Mouse (Mus musculus) left cerebral cortex, postnatal 25 days (tissue): Measurements from ENCODE around the gene Ptpre. TPM values are rescaled to one million over a fixed set of nuclear protein-coding genes. Genes with fewer than 3 reads are reported as not detected.
"Not testable (repeated sequence)": the region's sequence is repeated elsewhere in the genome, so short reads cannot be mapped to it uniquely, and the experiment has no call there.

Source experiments
- DNase-seq, 2 experiments: peaks; one replicate each; pipeline ENCODE4 v3.0.0; 2022; ENCODE audit warnings: low spot score in 2 of 2, mixed read lengths in 1 of 2
- intact Hi-C: fragments of 180-260 bp; cut with DNase I; formaldehyde crosslinking; loops from one replicate; pipeline ENCODE4 v1.15.1; 2025
- total RNA-seq, 2 experiments: library from RNA; stranded (reverse); gene quantifications; 2 replicates each; pipeline ENCODE4 v1.2.3; 2021

Ptpre gene
- total RNA-seq, result 10 to 100 TPM; 24.9 to 27.3 TPM

DNA sequence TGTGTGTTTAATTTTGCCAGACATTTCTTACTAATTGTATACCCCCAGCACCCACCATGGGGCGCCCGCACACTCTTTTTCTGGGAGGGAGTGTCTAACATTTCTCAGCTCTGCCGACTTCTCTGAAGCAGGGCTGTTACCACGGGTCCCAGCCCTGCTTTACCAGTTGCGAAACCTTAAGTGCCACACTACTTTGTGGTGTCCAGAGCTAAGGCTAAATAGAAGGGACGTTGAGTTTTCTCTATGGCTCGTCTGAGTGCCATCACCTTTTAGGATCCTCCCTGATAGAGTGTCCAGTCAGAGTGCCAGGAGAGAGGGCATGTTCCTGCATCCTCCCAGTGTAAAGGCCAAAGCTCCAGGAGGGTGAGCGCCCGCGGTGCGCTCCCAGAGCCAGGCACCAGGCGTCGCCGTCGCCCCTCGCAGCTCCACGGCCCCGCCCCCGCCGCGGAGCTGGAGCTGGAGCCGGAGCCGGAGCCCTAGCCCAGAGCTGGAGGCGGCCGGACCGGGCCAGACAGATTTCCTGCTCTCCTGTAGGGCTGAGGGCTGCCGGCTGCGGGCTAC lies at the start of gene Ptpre:
Ptpre (plus strand) TSS at position 141 of the 561 bp plus-strand sequence.
- peak; percentile 87 to 93 for DNase-seq

DNA sequence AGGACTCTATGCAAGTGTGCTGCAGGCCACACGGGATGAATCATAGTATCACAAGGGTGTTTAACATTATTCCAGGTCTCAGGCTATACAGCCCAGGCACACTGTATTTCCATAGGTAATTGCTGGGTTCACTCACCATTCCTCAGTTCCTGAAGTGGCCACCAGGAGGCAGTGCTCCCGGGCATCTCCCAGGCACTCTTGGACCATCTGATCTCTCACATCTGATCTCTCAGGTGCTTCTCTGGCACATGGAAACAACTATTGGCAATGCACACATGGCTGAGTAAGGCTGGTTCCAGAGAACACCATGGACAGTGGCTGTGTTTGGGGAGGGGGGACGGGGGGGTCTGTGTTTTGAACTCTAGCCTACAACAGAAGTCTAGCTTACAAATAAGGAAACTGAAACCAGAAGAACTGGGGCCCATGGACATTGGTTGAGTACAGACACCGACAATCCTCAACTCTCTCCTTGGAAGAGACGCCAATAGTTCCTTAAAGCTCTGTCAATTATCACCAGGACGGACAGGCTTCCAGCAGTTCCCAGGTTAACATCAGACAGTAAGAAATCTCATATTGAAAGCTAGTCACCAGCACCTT lies 49.0 kb upstream of the Ptpre start:
- no peak for DNase-seq
- intact Hi-C loops, result loop anchor here (2.0 to 10.0 kb wide), 4 partner anchors 142 to 1816 kb away; no protein-coding TSS in a partner anchor

More for the DNA sequence above, at the start of gene Ptpre:
- intact Hi-C loops, result loop anchor here (1.0 to 5.0 kb wide), 4 partner anchors 45 to 200 kb away; no protein-coding TSS in a partner anchor

DNA sequence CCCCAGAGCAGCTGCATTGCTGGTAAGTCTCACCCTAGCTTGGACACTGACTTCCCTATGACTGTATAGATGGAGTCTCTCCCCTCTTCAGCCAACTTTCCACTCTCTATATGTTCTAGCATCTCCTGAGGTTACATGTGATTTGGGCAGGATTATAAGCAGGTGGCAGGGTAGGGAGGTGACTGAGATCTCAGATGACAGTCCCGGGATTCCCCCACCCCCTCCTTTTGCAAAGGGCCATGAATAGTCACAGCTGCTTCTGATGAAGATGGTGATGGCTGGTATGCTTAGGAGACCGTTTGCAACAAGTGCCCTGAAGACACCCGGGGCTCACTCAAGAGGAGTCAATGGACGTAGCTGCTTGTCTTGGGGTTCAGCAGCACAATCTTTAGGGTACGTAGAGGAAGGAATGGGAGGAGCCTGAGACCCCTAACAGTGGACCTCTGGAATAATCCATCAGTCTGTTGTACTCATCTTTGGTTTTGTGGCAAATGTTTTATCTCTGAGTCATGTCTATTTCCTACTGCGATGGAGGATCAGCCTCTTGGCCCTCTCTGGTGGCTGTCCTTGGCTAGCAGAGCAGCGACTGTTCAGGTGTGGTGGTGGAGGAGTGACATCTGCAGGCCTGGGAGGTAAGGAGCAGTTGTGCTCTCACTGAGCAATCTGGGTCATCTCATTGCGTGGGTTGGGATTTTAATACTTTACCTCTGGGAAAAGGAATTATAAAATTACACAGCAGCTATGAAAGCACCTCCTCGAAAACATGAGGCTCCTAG lies 47.4 kb upstream of the Ptpre start:
- intact Hi-C loops, result loop anchor here (2.0 to 10.0 kb wide), 4 partner anchors 141 to 1818 kb away; no protein-coding TSS in a partner anchor
- DNase-seq, result no peak

DNA sequence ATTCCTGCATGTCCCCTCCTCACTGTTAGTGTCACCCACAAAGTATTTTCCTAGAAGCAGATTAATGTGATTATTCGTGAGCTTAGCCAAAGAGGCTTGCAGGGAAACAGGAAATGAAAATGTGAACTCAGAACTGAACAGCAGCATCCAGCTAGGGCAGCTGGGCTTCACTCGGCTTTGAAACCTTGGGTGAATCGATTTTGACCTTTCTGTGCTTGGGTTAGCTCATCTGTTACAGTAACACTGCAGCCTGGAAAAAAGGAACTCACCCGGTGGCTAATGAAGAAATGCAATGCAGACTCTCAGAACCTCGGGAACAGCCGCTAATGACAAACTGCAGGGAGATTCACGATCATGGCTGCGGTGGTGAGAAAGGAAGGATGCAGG lies 46.8 kb upstream of the Ptpre start:
- DNase-seq, result no peak
- intact Hi-C loops, result no loop called here

DNA sequence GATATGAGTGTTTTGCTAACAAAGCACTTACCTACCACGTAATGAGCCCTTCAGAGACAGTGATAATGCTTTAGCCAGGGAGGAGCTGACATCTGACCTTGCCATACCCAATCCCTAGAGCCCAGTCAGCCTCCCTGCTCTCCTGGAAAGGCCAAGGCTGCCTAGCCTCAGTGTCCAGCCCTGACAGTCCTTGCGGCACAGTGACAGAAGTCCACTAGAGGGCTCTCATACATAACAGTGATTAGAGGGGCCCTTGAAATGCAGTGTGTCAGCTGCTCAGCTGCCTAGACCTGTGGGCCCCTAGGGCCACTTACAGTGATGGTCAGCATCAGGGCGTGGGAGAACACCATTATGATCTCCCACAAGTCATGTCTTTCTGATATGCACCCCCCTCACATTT lies 42.0 kb upstream of the Ptpre start:
- DNase-seq, result peak in 1 of 2 experiments; percentile 25
- intact Hi-C loops, result loop anchor here (2.0 to 5.0 kb wide), 2 partner anchors 173 to 242 kb away; no protein-coding TSS in a partner anchor

DNA sequence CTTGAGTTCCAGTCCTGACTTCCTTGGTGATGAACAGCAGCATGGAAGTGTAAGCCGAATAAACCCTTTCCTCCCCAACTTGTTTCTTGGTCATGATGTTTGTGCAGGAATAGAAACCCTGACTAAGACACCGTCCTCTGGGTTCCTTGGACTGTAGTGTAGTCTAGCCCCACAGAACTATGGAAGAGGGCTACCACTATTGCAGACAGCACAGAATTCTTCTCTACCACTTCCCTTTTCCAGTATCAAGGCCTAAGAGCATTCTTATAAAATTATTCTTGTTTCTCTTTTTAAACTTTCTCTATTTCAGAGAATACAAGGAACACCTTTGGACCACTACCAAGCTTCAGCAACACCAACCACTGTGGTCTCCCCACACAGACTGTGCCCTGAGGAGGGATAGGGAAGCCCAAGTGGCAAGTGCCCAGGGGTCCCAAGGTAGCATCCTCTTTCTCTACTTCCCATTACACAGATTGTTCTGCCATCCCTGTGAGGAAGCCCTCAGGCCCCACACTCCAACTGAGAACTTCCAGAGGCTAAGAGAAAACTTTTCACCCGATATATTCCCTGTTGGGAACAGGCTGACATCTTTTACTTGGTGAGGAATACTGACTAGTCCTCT lies 38.6 kb upstream of the Ptpre start:
- intact Hi-C loops, result loop anchor here (5.0 kb wide), 1 partner anchor 239 kb away; no protein-coding TSS in a partner anchor
- DNase-seq, result no peak

DNA sequence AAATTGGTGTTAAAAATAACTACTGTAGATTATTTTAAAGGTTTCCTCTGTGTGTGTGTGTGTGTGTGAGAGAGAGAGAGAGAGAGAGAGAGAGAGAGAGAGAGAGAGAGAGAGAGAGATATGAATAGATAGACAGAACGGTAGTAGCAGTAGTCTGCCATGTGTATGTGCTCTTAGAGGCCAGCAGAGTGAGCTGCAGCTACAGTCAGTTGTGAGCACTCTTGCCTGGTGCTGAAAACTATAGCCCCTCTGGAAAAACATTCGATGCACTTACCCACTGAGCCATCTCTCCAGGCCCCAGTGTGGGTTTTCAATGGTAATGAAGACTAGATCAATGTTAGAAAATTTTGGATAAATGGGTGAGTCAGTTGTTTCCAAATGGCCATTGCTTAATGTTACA lies 37.9 kb upstream of the Ptpre start:
- intact Hi-C loops, result loop anchor here (5.0 kb wide), 1 partner anchor 238 kb away; no protein-coding TSS in a partner anchor
- no peak for DNase-seq

DNA sequence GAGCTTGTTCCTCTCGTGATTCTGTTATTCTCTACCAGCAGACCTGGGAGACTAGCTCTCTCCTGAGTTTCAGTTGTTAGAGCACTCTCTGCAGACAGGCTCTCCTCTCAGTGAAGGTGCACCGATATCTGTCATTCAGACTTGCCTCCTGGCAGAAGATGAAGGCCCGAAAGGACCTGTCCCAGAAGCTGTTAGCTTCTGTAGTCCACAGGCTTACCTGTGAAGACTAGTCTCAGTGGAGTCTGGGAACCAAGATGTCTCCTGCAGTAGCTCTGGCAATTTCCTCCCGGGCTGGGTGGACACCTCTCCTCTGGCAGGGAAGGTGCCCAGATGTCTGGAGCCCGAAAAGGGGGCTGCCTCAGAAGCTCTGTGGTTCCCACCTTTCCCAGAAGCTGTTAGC lies 30.8 kb upstream of the Ptpre start:
- intact Hi-C loops, DNase-seq: not testable (repeated sequence)

DNA sequence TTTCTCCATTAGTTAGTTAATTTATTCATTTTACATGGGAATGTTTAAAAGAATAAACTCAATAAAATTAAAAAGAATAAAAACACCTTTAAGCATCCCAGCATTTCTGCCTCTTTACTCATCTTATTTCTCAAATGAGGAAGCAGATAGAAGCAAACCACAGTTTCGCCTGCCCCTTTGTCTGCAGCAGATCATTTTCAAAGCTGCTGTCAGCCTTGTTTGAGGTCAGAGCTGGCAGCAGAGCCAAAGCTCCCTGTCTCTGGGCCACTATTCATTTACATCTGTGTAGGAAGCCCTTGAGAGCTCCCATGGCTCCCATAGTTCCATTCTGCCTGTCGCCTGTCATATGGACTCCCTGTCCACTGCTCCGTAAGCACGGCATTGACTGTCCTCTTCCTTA lies 28.7 kb upstream of the Ptpre start:
- DNase-seq, result no peak
- intact Hi-C loops, result no loop called here

DNA sequence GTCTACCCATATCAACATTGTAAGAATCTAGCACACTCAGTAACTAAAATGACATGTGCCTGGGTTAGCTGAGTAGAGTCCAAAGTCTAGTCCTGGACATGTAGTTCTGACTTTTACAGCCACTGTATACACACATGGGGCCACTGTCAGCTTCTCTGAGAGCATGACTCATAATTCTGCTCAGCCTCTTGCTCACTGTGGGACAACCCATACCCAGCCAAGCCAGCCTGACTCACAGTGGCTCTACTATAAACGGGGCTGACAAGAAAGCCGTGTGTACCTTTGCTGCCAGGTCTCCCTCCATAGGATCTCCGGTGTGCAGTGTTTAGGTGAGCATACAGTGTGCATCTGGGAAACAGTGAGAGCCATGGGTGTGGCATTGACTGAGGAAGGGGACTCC lies 28.0 kb upstream of the Ptpre start:
- intact Hi-C loops, result no loop called here
- DNase-seq, result peak in 1 of 2 experiments; percentile 20

DNA sequence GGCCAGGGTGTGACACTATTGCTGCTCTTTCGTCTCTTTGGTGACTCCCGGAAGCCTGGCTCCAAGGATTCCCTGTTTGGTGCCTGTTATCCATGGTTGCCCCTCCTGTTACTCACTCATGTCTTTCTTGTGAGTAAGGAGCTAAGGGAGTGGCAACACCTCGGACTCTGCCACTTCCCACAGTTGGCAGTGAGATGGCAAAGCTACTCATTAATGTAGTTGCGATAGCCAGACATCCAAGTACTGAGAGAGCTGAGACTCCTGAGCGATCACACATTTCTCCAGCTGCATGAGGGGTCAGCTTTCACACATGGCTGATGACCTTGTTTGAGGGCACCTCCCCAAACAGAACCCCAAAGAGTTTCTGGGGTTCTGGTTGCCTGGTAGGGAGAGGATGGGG lies 26.9 kb upstream of the Ptpre start:
- intact Hi-C loops, result no loop called here

DNA sequence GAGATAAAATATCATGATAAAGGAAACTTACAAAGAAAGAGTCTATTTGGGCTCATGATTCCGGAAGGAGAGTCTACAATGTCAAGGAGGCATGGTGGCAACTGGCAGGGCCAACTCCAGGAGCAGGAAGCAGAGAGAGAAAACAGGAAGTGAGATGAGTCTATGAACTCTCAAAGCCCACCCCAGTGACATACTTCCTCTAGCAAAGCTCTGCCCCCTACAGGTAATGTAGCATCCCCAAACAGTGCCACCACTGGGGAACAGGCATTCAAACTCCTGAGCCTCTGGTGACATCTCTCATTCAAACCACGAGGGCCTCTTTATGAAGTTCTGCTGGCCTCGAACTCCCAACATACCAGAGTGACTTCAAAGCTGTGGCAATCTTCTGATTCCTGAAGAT lies 25.6 kb upstream of the Ptpre start:
- intact Hi-C loops, result no loop called here
- DNase-seq, result no peak

More for the DNA sequence above, 26.9 kb upstream of the Ptpre start:
- DNase-seq, result no peak

DNA sequence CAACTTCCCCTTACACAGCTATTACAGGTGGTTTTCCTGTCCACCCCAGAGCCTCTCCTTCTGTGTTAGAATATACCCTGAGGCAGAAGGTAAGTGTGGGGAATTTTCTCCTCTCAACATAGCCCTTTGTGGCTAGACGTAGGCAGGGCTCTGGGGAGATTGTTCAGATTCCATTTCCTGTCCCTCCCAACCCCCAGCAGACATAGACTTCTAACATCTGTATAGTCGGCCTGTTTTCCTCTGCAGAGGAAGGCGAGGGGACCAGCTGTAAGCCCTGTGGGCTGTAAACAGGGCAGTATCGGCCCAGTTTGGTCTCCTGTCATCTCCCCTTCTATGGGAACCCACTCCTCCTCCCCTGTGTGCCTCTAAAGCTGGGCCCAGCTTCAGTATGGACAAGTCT lies 20.1 kb upstream of the Ptpre start:
- intact Hi-C loops, result no loop called here
- DNase-seq, result no peak

DNA sequence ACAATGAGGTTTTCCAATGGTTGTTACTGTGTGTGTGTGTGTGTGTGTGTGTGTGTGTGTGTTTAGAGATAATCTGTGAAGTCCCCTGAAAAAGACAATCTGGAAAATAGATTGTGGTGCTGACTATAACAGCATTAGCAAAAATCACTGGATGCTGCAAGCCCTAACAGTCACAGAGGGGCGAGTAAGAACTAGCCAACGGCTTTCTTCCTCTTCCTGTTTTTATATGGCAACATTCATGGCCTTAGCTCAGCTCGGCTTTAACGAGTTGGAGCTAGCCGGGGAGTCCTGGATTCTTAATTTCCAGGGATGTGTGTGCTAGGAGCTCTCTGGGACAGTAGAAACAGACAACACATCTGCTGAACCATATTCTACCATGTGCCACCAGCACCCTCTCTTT lies 17.0 kb upstream of the Ptpre start:
- intact Hi-C loops, result no loop called here
- DNase-seq, result no peak

DNA sequence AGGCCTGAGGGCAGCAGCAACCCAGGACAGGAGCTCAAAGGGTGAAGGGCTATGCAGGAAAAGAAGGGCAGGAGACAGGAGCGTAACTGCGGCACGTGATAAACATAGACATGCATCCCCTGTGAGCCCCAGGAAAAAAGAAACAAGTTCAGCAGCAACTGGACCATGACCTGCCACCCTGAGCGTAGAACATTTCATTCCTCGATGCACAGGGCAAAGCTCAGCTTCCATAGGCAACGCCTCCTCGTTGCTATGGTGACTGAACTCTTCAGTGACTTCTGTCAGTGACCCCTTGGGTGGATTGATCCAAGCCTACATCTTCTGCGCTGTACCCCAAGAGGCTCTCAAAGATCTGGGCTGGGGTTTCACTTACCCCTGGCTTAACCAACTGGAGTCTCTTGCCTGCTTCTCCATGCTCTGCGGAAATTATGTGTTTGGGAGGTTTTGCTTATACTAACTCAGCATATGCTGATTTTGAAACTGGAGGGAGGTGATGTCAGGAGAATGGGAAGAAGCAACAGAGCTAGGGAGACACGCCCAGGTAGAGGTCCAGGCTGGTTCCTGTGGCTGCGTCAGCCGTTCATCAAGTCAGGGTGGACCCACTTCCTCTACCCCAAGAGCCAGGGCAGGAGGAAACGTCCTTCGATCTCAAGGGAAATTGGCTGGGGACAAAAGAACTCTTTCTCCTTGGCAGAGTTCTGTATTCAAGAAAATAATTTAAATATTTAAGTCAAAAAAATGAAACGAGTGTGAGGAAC lies 15.3 kb upstream of the Ptpre start:
- DNase-seq, result no peak
- intact Hi-C loops, result no loop called here

DNA sequence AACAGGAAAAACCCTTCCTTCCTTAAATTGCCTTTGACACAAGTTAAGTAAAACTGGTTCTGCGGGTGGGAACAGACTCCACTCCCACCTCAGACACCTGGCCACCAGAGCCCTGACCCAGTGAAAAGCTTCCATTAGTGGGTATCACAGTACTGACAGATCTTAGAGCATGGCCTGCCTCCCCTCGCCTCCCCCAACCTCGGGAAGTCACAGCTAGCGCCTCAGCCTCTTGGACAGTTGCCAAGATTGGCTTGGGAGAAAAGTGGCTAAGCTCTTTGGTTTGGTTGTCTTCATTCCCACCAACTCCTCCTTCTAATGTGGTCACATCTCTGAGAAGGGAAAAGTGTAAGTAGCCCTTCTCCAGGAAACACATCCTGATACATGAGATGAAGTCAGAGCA lies 13.3 kb upstream of the Ptpre start:
- intact Hi-C loops, result no loop called here
- no peak for DNase-seq

DNA sequence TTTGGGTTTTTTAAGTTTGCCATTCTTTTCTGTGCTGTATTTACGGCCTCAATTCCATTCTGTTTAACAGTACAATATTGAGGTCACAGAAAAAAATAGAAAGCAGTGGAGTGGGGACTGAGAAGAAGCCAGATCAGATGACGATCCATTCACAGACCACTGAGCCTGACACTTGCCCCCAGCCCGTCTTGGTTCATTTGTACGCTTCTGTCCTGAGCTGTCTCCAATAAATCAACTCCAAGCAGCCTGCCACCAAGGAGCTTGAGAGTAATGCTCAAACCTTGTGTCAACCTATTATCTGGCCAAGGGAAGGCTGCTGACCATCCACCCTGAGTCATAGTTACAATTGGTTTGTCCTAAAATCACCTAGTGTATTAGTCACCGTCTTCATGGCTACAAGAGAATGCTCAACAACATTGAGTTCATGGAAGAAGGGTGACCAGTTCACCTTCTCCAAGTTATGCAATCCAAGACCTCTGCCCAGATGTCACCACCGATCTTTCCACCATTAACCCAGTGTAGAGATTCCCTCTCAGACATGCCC lies 12.8 kb upstream of the Ptpre start:
- intact Hi-C loops, result no loop called here
- no peak for DNase-seq

DNA sequence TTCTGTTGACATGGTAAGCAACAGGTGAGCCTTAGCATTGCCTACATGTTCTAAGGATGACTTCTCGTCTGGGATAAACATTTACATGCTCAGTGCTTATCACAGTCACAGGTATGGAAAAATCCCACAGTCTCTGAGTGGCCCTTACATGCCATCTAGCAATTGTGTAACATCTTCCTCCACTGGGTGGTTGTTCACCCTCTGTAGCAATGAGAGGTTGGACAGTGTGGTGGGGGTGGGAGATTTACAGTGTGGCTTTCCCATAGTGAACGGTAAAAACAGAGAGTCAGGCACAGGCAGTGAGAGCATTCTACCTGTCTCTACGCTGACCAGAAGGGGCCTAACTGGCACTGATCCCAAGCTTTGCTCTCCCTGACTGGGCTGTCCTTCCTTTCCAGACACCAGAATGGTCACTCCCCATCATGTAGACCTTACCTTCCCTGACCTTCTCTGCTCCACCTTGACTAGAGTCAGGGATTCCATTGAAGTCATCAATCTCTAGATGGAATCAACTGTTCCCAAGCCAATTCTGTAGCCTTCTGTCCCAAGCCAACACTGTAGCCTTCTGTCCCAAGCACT lies 10.6 kb upstream of the Ptpre start:
- DNase-seq, result no peak
- intact Hi-C loops, result no loop called here

DNA sequence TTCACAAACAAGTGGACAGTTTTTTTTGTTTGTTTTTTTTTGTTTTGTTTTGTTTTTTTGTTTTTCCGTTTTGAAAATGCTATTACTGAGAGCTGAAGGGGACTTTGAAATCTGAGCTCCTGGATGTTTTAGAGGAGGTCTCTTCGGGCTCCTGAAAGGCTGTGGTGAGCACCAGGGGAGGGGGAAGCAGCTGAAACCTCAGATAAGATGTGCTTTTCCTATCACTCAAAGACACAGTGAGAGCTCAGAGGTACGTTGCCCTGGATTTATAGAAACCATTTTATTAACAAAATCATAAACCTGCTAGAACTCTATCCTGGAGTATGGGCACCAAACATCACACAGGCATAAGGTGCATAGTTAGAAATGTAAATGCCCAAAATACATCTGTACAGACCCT lies 10.1 kb upstream of the Ptpre start:
- intact Hi-C loops, result no loop called here
- DNase-seq, result no peak
